Mouse (Mus musculus) liver, adult 2 months (tissue): Measurements from ENCODE around the gene Cask.

Experiments
- CTCF ChIP-seq: fragments of 200-500 bp; IDR thresholded peaks from 2 replicates; pipeline ENCODE4 v1.5.1; 2011; ENCODE audit warnings: low read depth, low read length, control low read depth
- POLR2A ChIP-seq: fragments of 200-500 bp; IDR thresholded peaks from 2 replicates; pipeline ENCODE4 v1.6.1; 2011; ENCODE audit warnings: low read length, control low read depth; ENCODE audit not compliant: insufficient read depth; ENCODE audit errors: extremely low read depth

DNA sequence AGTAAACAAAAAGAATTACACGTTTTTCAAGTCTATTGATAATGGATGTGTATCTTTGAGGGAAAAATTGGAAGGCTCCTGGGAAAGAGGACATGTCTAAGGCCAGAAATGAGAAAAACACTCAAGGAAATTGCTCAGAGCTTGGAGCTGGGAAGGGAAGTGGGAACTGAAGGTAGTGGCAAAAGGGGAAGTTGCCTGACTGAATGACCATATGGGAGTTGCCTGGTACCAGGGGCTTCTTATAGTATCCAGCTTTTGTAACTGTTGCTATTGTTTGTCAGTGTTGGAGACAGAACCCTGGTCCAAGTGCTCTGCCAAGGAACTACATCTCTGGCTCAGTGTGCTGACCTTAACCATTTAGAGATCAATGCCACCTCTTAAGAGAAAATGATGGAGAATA lies 234.4 kb downstream of the Cask start:
- TF ChIP-seq POLR2A = no peak
- TF ChIP-seq CTCF = no peak
